Mouse (Mus musculus) midbrain, embryonic 14.5 days (tissue): ENCODE results near the gene Ccdc83. TPM values are rescaled to one million over a fixed set of nuclear protein-coding genes. Genes with fewer than 3 reads are reported as not detected.
"Not testable (repeated sequence)": the region's sequence is repeated elsewhere in the genome, so short reads cannot be mapped to it uniquely, and the experiment has no call there.

Experiments
- ATAC-seq: fragments of 200-750 bp; cut with Nextera tagmentation; 2 replicates; pipeline ENCODE4 v1.8.0; 2017; ENCODE audit warnings: moderate number of reproducible peaks, moderate library complexity; ENCODE audit not compliant: low FRiP score, low TSS enrichment
- DNase-seq: peaks from one replicate; pipeline ENCODE4 v3.0.0-alpha.2; 2015
- H3K27ac ChIP-seq: fragments of 300-500 bp; sonication (generic); replicated peaks from 2 replicates; pipeline ENCODE4 v1.5.1; 2014; ENCODE audit warnings: mild to moderate bottlenecking, low read depth, low read length, moderate library complexity
- H3K27me3 ChIP-seq: fragments of 300-500 bp; sonication (generic); 2 replicates; pipeline ENCODE4 v1.6.1; 2014; ENCODE audit warnings: low read length, control low read depth, mixed read lengths; ENCODE audit not compliant: control insufficient read depth, insufficient read depth
- H3K36me3 ChIP-seq: fragments of 300-500 bp; sonication (generic); 2 replicates; pipeline ENCODE4 v1.6.1; 2014; ENCODE audit warnings: low read length, control low read depth; ENCODE audit not compliant: control insufficient read depth, insufficient read depth
- H3K4me1 ChIP-seq: fragments of 300-500 bp; sonication (generic); 2 replicates; pipeline ENCODE4 v1.6.1; 2014; ENCODE audit warnings: mild to moderate bottlenecking, antibody characterized with exemption, low read length, control low read depth; ENCODE audit not compliant: control insufficient read depth, insufficient read depth
- H3K4me2 ChIP-seq: fragments of 300-500 bp; sonication (generic); 2 replicates; pipeline ENCODE4 v1.6.1; 2014; ENCODE audit warnings: mild to moderate bottlenecking, low read length, moderate library complexity
- H3K4me3 ChIP-seq: fragments of 300-500 bp; sonication (generic); replicated peaks from 2 replicates; pipeline ENCODE4 v1.5.1; 2014; ENCODE audit warnings: low read depth, low read length
- H3K9ac ChIP-seq: fragments of 300-500 bp; sonication (generic); replicated peaks from 2 replicates; pipeline ENCODE4 v1.6.1; 2014; ENCODE audit warnings: mild to moderate bottlenecking, low read length, moderate library complexity
- H3K9me3 ChIP-seq: fragments of 300-500 bp; sonication (generic); 2 replicates; pipeline ENCODE4 v1.6.1; 2016; ENCODE audit warnings: low read length, control low read depth, mixed read lengths; ENCODE audit not compliant: control insufficient read depth
- WGBS: fragments of 180-500 bp; shearing (Covaris S2); extraction: QIAGEN DNeasy Blood & Tissue Kit; methylation state at CpG from one replicate; pipeline ENCODE4 v1.1.7; 2014; 5-methylcytosine and 5-hydroxymethylcytosine counted together
- polyA plus RNA-seq: library from polyadenylated mRNA; unstranded; fragments of >200 nt; fragmentation: Nextera tagmentation; extraction: Ambion mirVana; gene quantifications from 2 replicates; pipeline ENCODE4 v1.2.1, GENCODE M21; 2014

Ccdc83 gene
- polyA plus RNA-seq, 1 experiment from 2014 or later: not detected

- Histone ChIP-seq H3K27ac (no peak overlapping the region), H3K4me1 (no peaks in the 10 kb centered on the region), H3K9me3 (no peaks in the 10 kb centered on the region), H3K9ac (no peak overlapping the region), H3K4me3 (no peak overlapping the region), H3K36me3 (no peaks in the 10 kb centered on the region), H3K27me3 (no peaks in the 10 kb centered on the region), H3K4me2 (no peak overlapping the region)
- no peak for ATAC-seq
- no peak for DNase-seq
- 94% methylated on average over 6 of the region's 6 CpGs for WGBS
Measured at GRCm38 (mm10) chr7:90243151-90243550, 22.4 kb downstream of the Ccdc83 start.

GRCm38 (mm10) chr7:90236289-90236905 lies 29.2 kb downstream of the Ccdc83 start:
- no peak for DNase-seq
- WGBS: 27% methylated on average over 4 of the region's 4 CpGs
- no peaks in the 10 kb centered on the region for H3K4me1 ChIP-seq
- no peak overlapping the region for H3K27ac ChIP-seq
- no peaks in the 10 kb centered on the region for H3K27me3 ChIP-seq
- H3K4me3 ChIP-seq: no peak overlapping the region
- H3K36me3 ChIP-seq: no peaks in the 10 kb centered on the region
- ATAC-seq: peak; percentile 34; the same call in 1 of the 2 replicates
- H3K9me3 ChIP-seq: no peaks in the 10 kb centered on the region
- no peak overlapping the region for H3K9ac ChIP-seq
- no peak overlapping the region for H3K4me2 ChIP-seq

- DNase-seq (no peak), ATAC-seq (no peak)
- Histone ChIP-seq H3K27ac (no peak overlapping the region), H3K27me3 (no peaks in the 10 kb centered on the region), H3K4me3 (no peak overlapping the region), H3K36me3 (no peaks in the 10 kb centered on the region), H3K4me2 (no peak overlapping the region), H3K9me3 (no peaks in the 10 kb centered on the region), H3K4me1 (no peaks in the 10 kb centered on the region), H3K9ac (no peak overlapping the region)
- 67% methylated on average over 4 of the region's 4 CpGs for WGBS
Measured at GRCm38 (mm10) chr7:90233921-90234320, 31.7 kb downstream of the Ccdc83 start.

- 84% methylated on average over 9 of the region's 9 CpGs for WGBS
- no peak for DNase-seq
- no peaks in the 10 kb centered on the region for H3K36me3 ChIP-seq
- no peak overlapping the region for H3K4me2 ChIP-seq
- H3K4me1 ChIP-seq: no peaks in the 10 kb centered on the region
- H3K4me3 ChIP-seq: no peak overlapping the region
- H3K9me3 ChIP-seq: no peaks in the 10 kb centered on the region
- H3K9ac ChIP-seq: no peak overlapping the region
- ATAC-seq: no peak
- H3K27me3 ChIP-seq: no peaks in the 10 kb centered on the region
- no peak overlapping the region for H3K27ac ChIP-seq
Measured at GRCm38 (mm10) chr7:90231431-90231830, 34.1 kb downstream of the Ccdc83 start.

- H3K36me3 ChIP-seq, H3K9me3 ChIP-seq, ATAC-seq, H3K9ac ChIP-seq, H3K4me3 ChIP-seq, H3K27ac ChIP-seq, H3K27me3 ChIP-seq, DNase-seq, H3K4me2 ChIP-seq, H3K4me1 ChIP-seq: not testable (repeated sequence)
Measured at GRCm38 (mm10) chr7:90228884-90229283, 36.7 kb downstream of the Ccdc83 start.

- no peaks in the 10 kb centered on the region for H3K36me3 ChIP-seq
- no peak overlapping the region for H3K4me3 ChIP-seq
- H3K9me3 ChIP-seq: no peaks in the 10 kb centered on the region
- 93% methylated on average over 4 of the region's 4 CpGs for WGBS
- no peak overlapping the region for H3K4me2 ChIP-seq
- no peak overlapping the region for H3K9ac ChIP-seq
- DNase-seq (no peak), ATAC-seq (no peak)
- no peaks in the 10 kb centered on the region for H3K4me1 ChIP-seq
- no peaks in the 10 kb centered on the region for H3K27me3 ChIP-seq
- H3K27ac ChIP-seq: no peak overlapping the region
Measured at GRCm38 (mm10) chr7:90228075-90228474, 37.5 kb downstream of the Ccdc83 start.

- ATAC-seq (no peak), DNase-seq (no peak)
- 82% methylated on average over 2 of the region's 2 CpGs for WGBS
Measured at GRCm38 (mm10) chr7:90221487-90221886, 44.1 kb downstream of the Ccdc83 start.

GRCm38 (mm10) chr7:90218122-90218521 lies 47.5 kb downstream of the Ccdc83 start:
- no peaks in the 10 kb centered on the region for H3K27me3 ChIP-seq
- no peaks in the 10 kb centered on the region for H3K9me3 ChIP-seq
- DNase-seq: no peak
- H3K4me2 ChIP-seq: no peak overlapping the region
- H3K27ac ChIP-seq: no peak overlapping the region
- 88% methylated on average over 5 of the region's 5 CpGs for WGBS
- H3K36me3 ChIP-seq: no peaks in the 10 kb centered on the region
- no peak for ATAC-seq
- no peaks in the 10 kb centered on the region for H3K4me1 ChIP-seq
- H3K4me3 ChIP-seq: no peak overlapping the region
- no peak overlapping the region for H3K9ac ChIP-seq

More at GRCm38 (mm10) chr7:90221487-90221886, 44.1 kb downstream of the Ccdc83 start:
- H3K4me2 ChIP-seq: no peak overlapping the region
- no peak overlapping the region for H3K9ac ChIP-seq
- H3K27me3 ChIP-seq: no peaks in the 10 kb centered on the region
- H3K4me3 ChIP-seq: no peak overlapping the region
- H3K27ac ChIP-seq: no peak overlapping the region
- H3K9me3 ChIP-seq: no peaks in the 10 kb centered on the region
- no peaks in the 10 kb centered on the region for H3K36me3 ChIP-seq
- H3K4me1 ChIP-seq: no peaks in the 10 kb centered on the region

GRCm38 (mm10) chr7:90216511-90216910 lies 49.1 kb downstream of the Ccdc83 start:
- H3K9ac ChIP-seq: no peak overlapping the region
- no peaks in the 10 kb centered on the region for H3K9me3 ChIP-seq
- ATAC-seq (no peak), DNase-seq (no peak)
- no peaks in the 10 kb centered on the region for H3K36me3 ChIP-seq
- WGBS: 59% methylated on average over 8 of the region's 8 CpGs
- H3K4me3 ChIP-seq: no peak overlapping the region
- H3K4me1 ChIP-seq: no peaks in the 10 kb centered on the region
- no peaks in the 10 kb centered on the region for H3K27me3 ChIP-seq
- H3K4me2 ChIP-seq: no peak overlapping the region
- no peak overlapping the region for H3K27ac ChIP-seq
